Mouse (Mus musculus) lung, adult 2 months (tissue): ENCODE results near the gene Arf5. TPM values are rescaled to one million over a fixed set of nuclear protein-coding genes. Genes with fewer than 3 reads are reported as not detected.

Experiments used
- DNase-seq: peaks from one replicate; pipeline ENCODE4 v3.0.0; 2022
- H3K4me1 ChIP-seq: fragments of 200-500 bp; 2 replicates; pipeline ENCODE4 v1.6.1; 2011; ENCODE audit warnings: low read length; ENCODE audit not compliant: control insufficient read depth, insufficient read depth
- H3K4me3 ChIP-seq: fragments of 200-500 bp; replicated peaks from 2 replicates; pipeline ENCODE3; 2011; ENCODE audit warnings: low read depth, mild to moderate bottlenecking, control low read depth, low read length; ENCODE audit errors: extremely low read depth
- CTCF ChIP-seq: fragments of 200-500 bp; IDR thresholded peaks from 2 replicates; pipeline ENCODE4 v1.5.1; 2011; ENCODE audit warnings: mild to moderate bottlenecking, low read length, control low read depth; ENCODE audit not compliant: insufficient read depth
- POLR2A ChIP-seq: fragments of 200-500 bp; IDR thresholded peaks from 2 replicates; pipeline ENCODE4 v1.6.1; 2011; ENCODE audit warnings: low read depth, mild to moderate bottlenecking, control low read depth, low read length, borderline replicate concordance; ENCODE audit errors: extremely low read depth
- WGBS: fragments of 180-500 bp; shearing (Covaris S2); methylation state at CpG from one replicate; pipeline ENCODE4 v1.1.7; 2018; 5-methylcytosine and 5-hydroxymethylcytosine counted together
- polyA plus RNA-seq: library from polyadenylated mRNA; depleted of rRNA; stranded (reverse); fragments of >200 nt; gene quantifications from 2 replicates; pipeline ENCODE4 v1.2.3, GENCODE M21; 2012

Arf5 gene
- polyA plus RNA-seq, 1 experiment = 390 TPM

GRCm38 (mm10) chr6:28425019-28425418 lies 1.7 kb downstream of the Arf5 start:
- H3K4me1 ChIP-seq = peaks cover 13% of the 10 kb centered on the region; the same call in 1 of the 2 replicates

GRCm38 (mm10) chr6:28427096-28427839 lies 3.9 kb downstream of the Arf5 start, which contains the start of gene Fscn3:
Fscn3 (plus strand) TSS chr6:28427789.
- WGBS = 66% methylated on average over 3 of the region's 3 CpGs
- no peak for TF ChIP-seq CTCF
- no peak for TF ChIP-seq POLR2A
- Histone ChIP-seq H3K4me3 (no peak within 1 kb of the TSS), H3K4me1 (peaks cover 4% of the 10 kb centered on the region; the same call in 1 of the 2 replicates)
- DNase-seq = peak; percentile 11

More at GRCm38 (mm10) chr6:28425019-28425418, 1.7 kb downstream of the Arf5 start:
- TF ChIP-seq CTCF = no peak
- TF ChIP-seq POLR2A = no peak
- H3K4me3 ChIP-seq = no peak overlapping the region
- DNase-seq = no peak
- 67% methylated on average over 6 of the region's 6 CpGs for WGBS

- TF ChIP-seq POLR2A (no peak), CTCF (no peak)
- 89% methylated on average over 3 of the region's 3 CpGs for WGBS
- DNase-seq = no peak
- H3K4me1 ChIP-seq = peaks cover 2% of the 10 kb centered on the region; the same call in 1 of the 2 replicates
- H3K4me3 ChIP-seq = no peak within 1 kb of the TSS
Observed at GRCm38 (mm10) chr6:28428290-28428689, 4.9 kb downstream of the Arf5 start, which contains the start of gene Gcc1. Gcc1 (minus strand) TSS chr6:28428390.

- Histone ChIP-seq H3K4me3 (no peak overlapping the region), H3K4me1 (no peaks in the 10 kb centered on the region)
- TF ChIP-seq CTCF = no peak
- no peak for TF ChIP-seq POLR2A
- WGBS = 88% methylated on average over 11 of the region's 11 CpGs
- no peak for DNase-seq
Observed at GRCm38 (mm10) chr6:28429870-28430269, 6.5 kb downstream of the Arf5 start.

GRCm38 (mm10) chr6:28430795-28431537 lies 7.6 kb downstream of the Arf5 start:
- TF ChIP-seq POLR2A (no peak), CTCF (no peak)
- DNase-seq = peak; percentile 50
- Histone ChIP-seq H3K4me3 (no peak overlapping the region), H3K4me1 (no peaks in the 10 kb centered on the region)
- 73% methylated on average over 10 of the region's 10 CpGs for WGBS

- 69% methylated on average over 6 of the region's 6 CpGs for WGBS
- TF ChIP-seq POLR2A (no peak), CTCF (no peak)
- H3K4me1 ChIP-seq = no peaks in the 10 kb centered on the region
- no peak overlapping the region for H3K4me3 ChIP-seq
- DNase-seq = no peak
Observed at GRCm38 (mm10) chr6:28431538-28431855, 8.1 kb downstream of the Arf5 start.

GRCm38 (mm10) chr6:28447937-28448336 lies 24.6 kb downstream of the Arf5 start:
- 72% methylated on average over 7 of the region's 7 CpGs for WGBS
- TF ChIP-seq POLR2A (no peak), CTCF (no peak)
- Histone ChIP-seq H3K4me1 (no peaks in the 10 kb centered on the region), H3K4me3 (no peak overlapping the region)
- DNase-seq = no peak

- no peak for TF ChIP-seq POLR2A
- no peak for TF ChIP-seq CTCF
- 76% methylated on average over 2 of the region's 2 CpGs for WGBS
- no peak for DNase-seq
- Histone ChIP-seq H3K4me1 (no peaks in the 10 kb centered on the region), H3K4me3 (no peak within 1 kb of the TSS)
Observed at GRCm38 (mm10) chr6:28449253-28449652, 25.9 kb downstream of the Arf5 start, which contains the start of gene Pax4. Pax4 (minus strand) TSS chr6:28449353.

- 17% methylated on average over 5 of the region's 5 CpGs for WGBS
- Histone ChIP-seq H3K4me3 (no peak overlapping the region), H3K4me1 (no peaks in the 10 kb centered on the region)
- no peak for TF ChIP-seq CTCF
- TF ChIP-seq POLR2A = no peak
- no peak for DNase-seq
Observed at GRCm38 (mm10) chr6:28450481-28450880, 27.1 kb downstream of the Arf5 start.
